In the genomic region with DNA sequence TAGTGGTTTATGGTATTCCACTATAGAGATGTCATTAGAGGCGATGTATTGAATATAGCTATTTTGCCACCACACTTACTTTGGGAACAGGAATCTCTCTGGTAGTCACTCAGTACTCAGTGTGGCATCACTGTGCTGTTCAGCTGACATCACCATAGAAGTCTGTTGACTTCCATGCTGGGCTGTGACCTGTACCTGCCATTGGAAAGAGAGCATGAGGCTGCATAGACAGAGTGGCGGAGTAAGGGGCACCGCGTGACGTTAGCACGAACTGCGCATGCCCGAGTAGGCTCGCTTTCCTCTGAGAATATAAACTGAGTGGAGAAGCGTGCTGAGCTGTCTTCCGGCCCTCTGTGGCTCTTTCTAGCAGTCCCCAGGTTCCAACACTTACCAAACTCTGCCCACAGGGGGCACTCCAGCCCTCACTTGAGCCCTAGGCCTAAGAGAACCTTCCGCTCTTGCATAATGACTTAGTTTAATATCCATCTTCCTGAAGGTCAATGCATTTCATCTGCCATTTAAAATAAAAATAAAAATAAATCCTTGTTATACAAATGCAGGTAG, we compare ENCODE assay signal across 7 mouse cellular contexts.
DNase-seq lines count a peak whose midpoint lies in the region; ATAC-seq and TF ChIP-seq lines count a peak whose summit lies in the region.

No protein-coding gene starts in this region.

- no peak overlapping the region for H3K4me3 ChIP-seq in MEL (ENCODE audit: control insufficient read depth in 1 of 2, insufficient read depth in 1 of 2, low read depth in 2 of 2, low read length in 2 of 2)
- H3K4me3 ChIP-seq in cerebellum, adult 2 months (replicated peaks; ENCODE audit: insufficient read depth, low read depth, low read length), result no peak overlapping the region

- no peak for TF ChIP-seq POLR2A in MEL (IDR thresholded peaks at IDR 0.05; ENCODE audit: control insufficient read depth in 1 of 2, insufficient read depth in 1 of 2, low read depth in 1 of 2, low read length in 2 of 2, poor library complexity in 1 of 2)
- no peak for TF ChIP-seq POLR2A in cerebellum, adult 2 months (IDR thresholded peaks at IDR 0.05; ENCODE audit: borderline replicate concordance, insufficient read depth, low read length)

- no peaks in the 10 kb centered on the region for H3K36me3 ChIP-seq in MEL (ENCODE audit: control insufficient read depth in 1 of 2, insufficient read depth in 2 of 2, low read length in 2 of 2)

- TF ChIP-seq RAD21 in MEL (IDR thresholded peaks at IDR 0.05; ENCODE audit: low read depth, low read length), result peak; percentile 48

- no peak for TF ChIP-seq EP300 in MEL (IDR thresholded peaks at IDR 0.05; ENCODE audit: low read depth in 1 of 2, low read length in 2 of 2)

- peak; percentile 46 to 65 (median 55); a peak in 5 of 6 replicates for TF ChIP-seq CTCF in MEL (IDR thresholded peaks at IDR 0.05 in 2 of 3, conservative IDR thresholded peaks at IDR 0.05 in 1 of 3; ENCODE audit: control insufficient read depth in 1 of 3, insufficient read depth in 1 of 3, low read depth in 2 of 3, low read length in 3 of 3, poor library complexity in 1 of 3, severe bottlenecking in 1 of 3)
- peak; percentile 66 for TF ChIP-seq CTCF in cerebellum, adult 2 months (IDR thresholded peaks at IDR 0.05; ENCODE audit: borderline replicate concordance, insufficient read depth, low read depth, low read length)

- no peak overlapping the region for H3K27ac ChIP-seq in MEL (ENCODE audit: control insufficient read depth, low read depth, low read length)
- H3K27ac ChIP-seq in cerebellum, adult 2 months (ENCODE audit: insufficient read depth, low read length), result no peak overlapping the region

- no peaks in the 10 kb centered on the region for H3K9me3 ChIP-seq in MEL (replicated peaks; ENCODE audit: insufficient read depth, low read length)

- H3K4me1 ChIP-seq in MEL (ENCODE audit: control insufficient read depth in 1 of 2, insufficient read depth in 2 of 2, low read length in 2 of 2), result no peaks in the 10 kb centered on the region
- peaks cover 2% of the 10 kb centered on the region; the same call in 1 of the 2 replicates for H3K4me1 ChIP-seq in cerebellum, adult 2 months (ENCODE audit: control insufficient read depth, insufficient read depth, low read length)

- H3K79me2 ChIP-seq in MEL (ENCODE audit: control insufficient read depth, insufficient read depth, low read length, poor library complexity), result no peaks in the 10 kb centered on the region

- ATAC-seq in megakaryocyte, adult 5-6 weeks (ENCODE audit: poor library complexity, severe bottlenecking), result 0 out of 2 replicates have a peak, but pooled peaks have one; percentile 35

- H3K27me3 ChIP-seq in MEL (ENCODE audit: control insufficient read depth in 1 of 2, insufficient read depth in 2 of 2, low read length in 2 of 2), result peaks cover 2 to 3% of the 10 kb centered on the region in 2 experiments; a peak in 3 of 4 replicates
- H3K27me3 ChIP-seq in cerebellum, adult 2 months (ENCODE audit: control insufficient read depth, insufficient read depth, low read length), result no peaks in the 10 kb centered on the region

- peak; percentile 81 for DNase-seq in CD4-positive, CD25-positive, alpha-beta regulatory T cell, adult 2 months (ENCODE audit: low read depth, low spot score)
- peak; percentile 40 for DNase-seq in MEL (ENCODE audit: low read depth, low spot score)
- DNase-seq in cerebellum, adult 2 months, result peak; percentile 61 to 73
- peak; percentile 21 to 46 for DNase-seq in frontal cortex, postnatal 25 days (ENCODE audit: low spot score in 2 of 2)
- peak; percentile 54 to 60 for DNase-seq in kidney, postnatal 4 days
- DNase-seq in spleen, adult 18-20 months, result peak; percentile 20 to 46

- no peak overlapping the region for H3K9ac ChIP-seq in MEL (ENCODE audit: control insufficient read depth, low read depth, low read length, poor library complexity, severe bottlenecking)

- WGBS in cerebellum, adult 2 months, result 58% methylated on average over 12 of the region's 12 CpGs

TF ChIP-seq in MEL, 35 proteins besides CTCF, POLR2A, EP300 and RAD21:
- TF ChIP-seq TCF12 (IDR thresholded peaks at IDR 0.05; ENCODE audit: low read depth, low read length), result no peak
- TF ChIP-seq MAZ (IDR thresholded peaks at IDR 0.05; ENCODE audit: low read depth, low read length), result no peak
- TF ChIP-seq SMC3 (IDR thresholded peaks at IDR 0.05; ENCODE audit: low read depth, low read length), result peak; percentile 41
- TF ChIP-seq MYC (IDR thresholded peaks at IDR 0.05; ENCODE audit: low read depth, low read length), result no peak
- no peak for TF ChIP-seq ELF1 (IDR thresholded peaks at IDR 0.05; ENCODE audit: low read depth, low read length)
